ENCODE assay signal across 10 mouse cellular contexts in the genomic region with DNA sequence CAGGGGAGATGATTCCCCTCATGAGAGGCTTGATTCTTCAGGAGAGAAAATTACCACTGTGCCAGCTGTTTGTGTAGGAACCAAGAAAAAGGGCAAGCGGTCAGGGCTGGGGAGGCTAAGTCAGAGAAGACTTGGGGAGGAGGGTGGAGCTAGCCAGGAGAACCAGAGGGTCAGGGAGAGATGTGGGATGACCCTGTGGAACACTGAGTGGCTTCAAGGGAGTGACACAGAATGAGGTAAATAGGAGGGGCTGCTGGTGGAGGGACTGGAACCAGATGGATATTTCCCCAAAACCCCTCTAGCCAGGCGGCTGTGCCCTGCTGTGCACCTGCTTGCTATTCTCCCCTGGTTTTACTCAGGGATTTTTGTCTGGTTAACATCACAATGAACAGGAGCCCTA. TPM values are rescaled to one million over a fixed set of nuclear protein-coding genes. Genes with fewer than 3 reads are reported as not detected.
A peak's percentile ranks its signal among the peaks of the same experiment; 100 is the strongest.
DNase-seq lines count a peak whose midpoint lies in the region; ATAC-seq and TF ChIP-seq lines count a peak whose summit lies in the region.
"Had no signal": no experiment of that assay in that cellular context is flagged by ENCODE, and none has a peak within 500 bp of the region (broad histone marks: within the 10 kb centered on the region; RNA-seq: fewer than 3 reads in every experiment).

No protein-coding gene starts in this region.

- ATAC-seq in heart, embryonic 12.5 days (ENCODE audit: insufficient number of reproducible peaks, low FRiP score), result 0 out of 2 replicates have a peak, but pooled peaks have one; percentile 12
- ATAC-seq in G1E (ENCODE audit: extremely low read depth, insufficient number of reproducible peaks, low FRiP score, poor library complexity, severe bottlenecking), result no peak
- peak; percentile 43 for ATAC-seq in liver, embryonic 16.5 days (ENCODE audit: low read depth)

- H3K27ac ChIP-seq in heart, embryonic 12.5 days (ENCODE audit: poor library complexity, severe bottlenecking), result peak overlapping the region; percentile 44
- H3K27ac ChIP-seq in hindbrain, embryonic 10.5 days, result peak overlapping the region; percentile 84
- H3K27ac ChIP-seq in liver, embryonic 16.5 days (ENCODE audit: low read length), result peak overlapping the region; percentile 99
- H3K27ac ChIP-seq: layer of hippocampus, adult 2 months had no signal

- 60% methylated on average over 2 of the region's 2 CpGs for WGBS in heart, embryonic 12.5 days
- WGBS in hindbrain, embryonic 10.5 days, result 50% methylated on average over 2 of the region's 2 CpGs
- WGBS in liver, embryonic 16.5 days (ENCODE audit: insufficient replicate concordance), result 33% methylated on average over 2 of the region's 2 CpGs

- TF ChIP-seq CTCF in G1E (IDR thresholded peaks at IDR 0.05; ENCODE audit: low read depth, low read length), result no peak

- no peak overlapping the region for H3K9ac ChIP-seq in heart, embryonic 12.5 days
- H3K9ac ChIP-seq in liver, embryonic 16.5 days (ENCODE audit: low read depth, low read length), result peak overlapping the region; percentile 68

- H3K9me3 ChIP-seq in heart, embryonic 12.5 days (replicated peaks), result no peaks in the 10 kb centered on the region
- no peaks in the 10 kb centered on the region for H3K9me3 ChIP-seq in G1E (replicated peaks)
- H3K9me3 ChIP-seq in hindbrain, embryonic 10.5 days, result no peaks in the 10 kb centered on the region
- no peaks in the 10 kb centered on the region for H3K9me3 ChIP-seq in liver, embryonic 16.5 days (replicated peaks; ENCODE audit: control insufficient read depth, low read length)

- H3K27me3 ChIP-seq in heart, embryonic 12.5 days (replicated peaks), result no peaks in the 10 kb centered on the region; the same call in 1 of the 2 replicates
- no peaks in the 10 kb centered on the region for H3K27me3 ChIP-seq in G1E (ENCODE audit: insufficient read depth, low read length)
- H3K27me3 ChIP-seq in hindbrain, embryonic 10.5 days (ENCODE audit: insufficient read depth, poor library complexity, severe bottlenecking), result peaks cover 27% of the 10 kb centered on the region
- no peaks in the 10 kb centered on the region for H3K27me3 ChIP-seq in liver, embryonic 16.5 days (ENCODE audit: control insufficient read depth, insufficient read depth, low read depth, low read length)

- no peaks in the 10 kb centered on the region for H3K36me3 ChIP-seq in heart, embryonic 12.5 days
- H3K36me3 ChIP-seq in G1E (replicated peaks), result no peaks in the 10 kb centered on the region
- H3K36me3 ChIP-seq in hindbrain, embryonic 10.5 days, result no peaks in the 10 kb centered on the region
- H3K36me3 ChIP-seq in liver, embryonic 16.5 days (ENCODE audit: control insufficient read depth, insufficient read depth), result no peaks in the 10 kb centered on the region

- H3K4me1 ChIP-seq in heart, embryonic 12.5 days (replicated peaks), result peaks cover 47% of the 10 kb centered on the region
- H3K4me1 ChIP-seq in G1E (ENCODE audit: insufficient read depth, low read depth, low read length), result peaks cover 87% of the 10 kb centered on the region
- H3K4me1 ChIP-seq in hindbrain, embryonic 10.5 days (replicated peaks), result peaks cover 50% of the 10 kb centered on the region
- peaks cover 64% of the 10 kb centered on the region for H3K4me1 ChIP-seq in liver, embryonic 16.5 days (ENCODE audit: control insufficient read depth, low read depth, low read length)

- no peak overlapping the region for H3K4me3 ChIP-seq in heart, embryonic 12.5 days
- H3K4me3 ChIP-seq in G1E (ENCODE audit: low read depth, low read length), result peak overlapping the region; percentile 36; the same call in 1 of the 2 replicates
- peak overlapping the region; percentile 13; the same call in 1 of the 2 replicates for H3K4me3 ChIP-seq in hindbrain, embryonic 10.5 days
- H3K4me3 ChIP-seq in liver, embryonic 16.5 days (ENCODE audit: low read depth, low read length), result peak overlapping the region; percentile 38
- H3K4me3 ChIP-seq: layer of hippocampus, adult 2 months; megakaryocyte, embryonic 14.5 days had no signal

- no peak for DNase-seq in heart, postnatal 4 days
- no peak for DNase-seq in G1E (ENCODE audit: low spot score)
- no peak for DNase-seq in hindbrain, embryonic 10.5 days (ENCODE audit: low spot score)
- no peak for DNase-seq in frontal cortex, postnatal 25 days (ENCODE audit: low spot score in 2 of 2)
- DNase-seq in cerebellum, postnatal 14 days, result no peak
- no peak for DNase-seq in right cerebral cortex, postnatal 10 days (ENCODE audit: low spot score in 2 of 2)

- no peak overlapping the region for H3K4me2 ChIP-seq in heart, embryonic 12.5 days
- peak overlapping the region; percentile 65 for H3K4me2 ChIP-seq in liver, embryonic 16.5 days (ENCODE audit: low read depth, low read length)

RNA-seq across cellular contexts. Expression of a gene that starts 24.3 kb away (rescaled TPM):
- 24.5 and 29.6 TPM in 2 replicates for polyA plus RNA-seq in heart, embryonic 12.5 days (2016; fragmentation: Nextera tagmentation; extraction: Ambion mirVana)
- 10 to 100 TPM; 32.4 to 37.4 TPM for total RNA-seq in heart, postnatal 4 days (2021)
- total RNA-seq in G1E (2014; fragmentation: Nextera tagmentation) (274 and 278 TPM in 2 replicates), G1E (2017) (32.2 and 34.0 TPM in 2 replicates)
- 69.4 and 85.7 TPM in 2 replicates for polyA plus RNA-seq in G1E (2012)
- polyA plus RNA-seq in hindbrain, embryonic 10.5 days (2016; fragmentation: Nextera tagmentation; extraction: Ambion mirVana), result 4.2 and 4.6 TPM in 2 replicates
- 32.0 and 34.8 TPM in 2 replicates for polyA plus RNA-seq in liver, embryonic 16.5 days (2015; fragmentation: Nextera tagmentation; extraction: Ambion mirVana)

Comparison
In these comparisons a context has a peak if more than half of its experiments do, and no peak if none do; other contexts are left out.
1. H3K27ac ChIP-seq: peak in every context shown above with its lines; median percentile 99 in liver, embryonic 16.5 days; 84 in hindbrain, embryonic 10.5 days; 44 in heart, embryonic 12.5 days.